Mouse (Mus musculus) heart, postnatal 14 days (tissue): ENCODE results near the gene Pde5a. TPM values are rescaled to one million over a fixed set of nuclear protein-coding genes. Genes with fewer than 3 reads are reported as not detected.

Experiments used
- DNase-seq, 2 experiments: peaks; one replicate each; pipeline ENCODE4 v3.0.0; 2021 to 2022
- intact Hi-C: fragments of 180-260 bp; cut with DNase I; formaldehyde crosslinking; loops from one replicate; pipeline ENCODE4 v1.15.1; 2025
- long read RNA-seq, 2 experiments: library from polyadenylated mRNA; stranded (forward); transcript quantifications; one replicate each; pipeline ENCODE4 v2.0.0; 2021
- total RNA-seq, 2 experiments: library from RNA; stranded (reverse); gene quantifications; 2 replicates each; pipeline ENCODE4 v1.2.3; 2021

Gene Pde5a
- total RNA-seq: 1 to 10 TPM; 6.5 to 9.0 TPM
- long read RNA-seq, experiment 1, partial matches to known transcripts: 1 of 1 reads
- long read RNA-seq, experiment 1, other reads (novel, unspliced or antisense): 0 of 1 reads
- long read RNA-seq, experiment 2, partial matches to known transcripts: 0 of 1 reads
- long read RNA-seq, experiment 2, other reads (novel, unspliced or antisense): 1 of 1 reads

DNA sequence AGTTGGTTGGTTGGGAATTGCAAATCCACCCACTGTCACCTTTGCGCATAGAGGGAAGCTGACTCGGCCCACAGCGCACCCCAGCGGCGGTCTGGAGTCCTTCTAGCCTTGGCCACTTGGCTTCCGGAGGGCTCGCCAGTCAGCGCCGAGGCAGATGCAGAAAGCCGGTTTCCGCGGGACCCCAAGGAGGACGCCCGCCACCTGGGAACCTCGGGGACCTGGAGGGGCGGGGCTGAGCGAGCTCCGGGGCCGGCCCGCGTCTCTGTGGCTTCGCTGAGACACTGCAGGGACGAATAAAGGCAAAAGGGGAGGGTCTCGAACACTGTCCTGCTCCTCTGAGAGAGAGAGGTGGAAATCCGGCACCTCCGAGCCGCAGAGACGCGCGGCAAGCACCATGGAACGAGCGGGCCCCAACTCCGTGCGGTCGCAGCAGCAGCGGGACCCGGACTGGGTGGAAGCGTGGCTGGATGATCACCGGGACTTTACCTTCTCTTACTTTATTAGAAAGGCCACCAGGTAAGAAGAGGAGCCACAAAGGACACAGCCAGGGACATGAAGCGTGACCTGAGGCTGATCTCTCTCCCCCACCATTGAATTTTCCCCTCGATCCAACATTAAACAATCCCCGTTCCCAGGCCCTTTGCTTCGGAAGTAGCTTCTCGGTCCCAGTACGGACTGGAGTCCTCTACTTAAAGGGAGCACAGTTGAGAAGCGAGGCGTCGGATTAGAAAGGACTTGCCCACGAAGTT is at the start of gene Pde5a:
TSS of gene Pde5a (plus strand) at position 96 of the 749 bp plus-strand sequence.
- peak; percentile 83 to 87 for DNase-seq
- intact Hi-C loops: no loop called here

DNA sequence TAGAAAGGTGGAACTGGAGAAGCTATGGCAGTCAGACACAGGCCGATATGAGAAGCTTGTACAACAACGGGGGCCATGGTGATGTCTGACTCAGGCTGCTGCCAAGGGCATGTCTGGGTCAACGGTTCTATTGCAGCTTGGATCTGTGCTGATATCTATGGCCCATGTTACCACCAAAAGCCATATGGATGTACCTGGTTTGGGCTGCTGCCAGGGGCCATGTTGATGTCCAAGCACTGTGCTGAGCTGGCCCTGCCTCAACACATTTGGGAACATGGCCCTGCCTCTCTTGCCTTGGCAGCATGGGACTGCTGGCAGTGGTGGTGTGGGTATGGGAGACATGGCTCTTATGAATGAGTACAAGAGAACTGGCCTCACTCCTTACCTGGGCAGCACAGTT is 47.9 kb upstream of the Pde5a start:
- no peak for DNase-seq
- intact Hi-C loops: no loop called here

DNA sequence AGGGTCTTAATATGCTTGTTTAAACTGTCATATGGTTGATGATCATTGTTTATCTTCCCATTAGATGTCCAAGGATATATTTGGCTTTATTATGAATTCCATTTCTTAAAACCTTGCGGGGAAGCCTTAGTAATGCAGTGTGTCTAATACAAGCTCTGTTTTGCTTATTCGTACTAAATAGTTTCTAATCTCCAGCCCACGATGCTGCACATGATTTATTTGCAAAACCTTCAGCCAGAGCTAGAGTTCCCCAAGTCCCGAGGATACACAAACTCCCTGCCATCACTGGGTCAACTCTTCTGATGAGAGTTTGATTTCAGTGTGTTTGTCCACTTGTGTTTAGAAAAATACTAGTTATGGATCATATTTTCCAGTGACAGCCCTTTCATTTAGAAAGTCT is 46.4 kb upstream of the Pde5a start:
- DNase-seq: no peak
- intact Hi-C loops: no loop called here

DNA sequence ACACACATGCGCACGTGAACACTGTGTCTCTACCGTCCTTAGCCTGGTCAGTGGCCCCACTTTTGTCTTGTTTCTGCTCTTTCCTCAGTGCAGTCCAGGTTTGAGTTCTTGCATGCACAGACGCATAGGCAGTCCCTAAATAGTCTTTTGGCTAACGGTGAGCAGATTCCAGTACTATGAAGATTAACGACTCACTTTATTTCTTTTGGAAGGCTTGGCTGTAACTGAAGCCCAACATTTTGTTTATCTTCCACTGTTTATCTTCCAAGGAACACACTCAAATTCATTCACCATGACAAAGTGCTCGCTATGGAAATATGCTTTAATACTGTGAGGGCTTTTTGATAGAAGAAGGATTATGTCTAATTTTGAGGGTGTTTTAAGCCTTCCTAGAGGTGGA is 43.9 kb upstream of the Pde5a start:
- intact Hi-C loops: no loop called here

DNA sequence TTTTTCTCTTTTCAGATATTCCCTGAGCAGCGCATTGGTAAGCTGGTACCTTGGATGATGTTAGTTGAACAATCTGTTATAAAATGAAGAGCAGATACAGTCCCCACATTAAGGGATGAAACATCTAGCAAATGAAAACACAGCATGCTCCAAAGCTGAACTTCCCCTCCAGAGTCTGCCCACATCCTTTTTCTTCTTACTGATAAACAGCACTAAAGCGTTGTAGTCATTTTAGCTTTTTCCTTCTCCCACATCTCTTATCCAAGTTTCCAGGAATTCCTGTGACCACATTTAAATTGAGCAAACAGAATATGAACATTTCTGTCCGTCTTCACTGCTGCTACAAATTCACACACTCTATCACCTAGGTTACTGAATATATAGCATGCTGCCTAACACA is 35.7 kb upstream of the Pde5a start:
- no peak for DNase-seq
- intact Hi-C loops: no loop called here

More for the DNA sequence above, 43.9 kb upstream of the Pde5a start:
- peak in 1 of 2 experiments; percentile 5 for DNase-seq

DNA sequence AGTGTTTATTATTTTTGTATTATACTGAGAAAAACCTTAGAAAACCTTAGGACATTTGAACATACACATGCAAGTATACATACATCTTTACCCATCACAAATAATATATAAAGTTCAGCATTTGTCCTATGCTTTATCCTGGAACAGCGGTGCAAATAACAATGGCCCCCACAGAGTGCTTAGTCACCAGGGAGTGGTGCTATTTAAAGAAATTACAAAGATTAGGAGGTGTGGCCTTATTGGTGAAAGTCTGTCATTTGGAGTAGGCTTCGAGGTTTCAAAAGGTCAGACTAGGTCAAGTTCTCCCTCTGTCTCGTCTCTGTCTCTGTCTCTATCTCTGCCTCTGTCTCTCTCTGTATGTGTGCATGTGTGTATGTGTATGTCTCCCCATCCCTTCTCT is 32.9 kb upstream of the Pde5a start:
- no peak for DNase-seq
- intact Hi-C loops: no loop called here

DNA sequence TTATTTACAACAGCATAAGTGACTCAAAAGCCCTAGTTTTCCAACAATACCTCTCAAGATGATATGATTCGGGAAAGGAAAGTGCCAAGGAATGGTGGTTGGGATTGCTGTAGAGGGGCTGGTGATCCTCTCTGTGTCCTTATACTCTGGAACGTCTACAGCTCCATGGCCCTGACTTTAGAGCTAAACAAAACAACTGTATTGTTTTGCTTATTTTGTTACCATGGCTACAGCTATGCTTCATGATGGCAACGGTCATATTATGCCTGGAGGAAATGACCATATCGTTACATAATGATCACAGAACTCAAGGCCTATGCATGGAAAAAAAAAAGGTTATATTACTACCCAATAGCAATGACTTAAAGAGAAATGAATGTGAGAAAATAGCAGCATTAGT is 32.1 kb upstream of the Pde5a start:
- intact Hi-C loops: no loop called here
- no peak for DNase-seq

DNA sequence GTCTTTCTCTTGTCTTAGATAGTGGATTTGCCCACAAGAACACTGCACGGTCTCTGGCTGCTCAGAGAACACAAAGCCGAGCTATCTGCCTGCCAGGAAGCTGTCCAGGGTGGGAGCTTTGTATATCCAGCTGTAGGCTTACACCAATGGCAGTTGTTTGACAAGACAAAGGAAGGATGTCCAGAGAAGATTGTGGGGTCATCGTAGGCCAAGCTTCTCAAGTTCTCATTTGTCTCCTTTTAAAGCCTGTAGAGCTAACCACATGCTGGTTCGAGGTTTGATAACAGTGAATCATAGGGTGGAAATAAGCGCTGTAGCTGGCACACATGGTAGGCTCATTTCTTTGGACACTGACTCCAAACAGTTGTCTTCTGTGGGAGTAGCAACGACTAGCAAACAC is 24.5 kb upstream of the Pde5a start:
- peak in 1 of 2 experiments; percentile 10 for DNase-seq
- intact Hi-C loops: no loop called here

DNA sequence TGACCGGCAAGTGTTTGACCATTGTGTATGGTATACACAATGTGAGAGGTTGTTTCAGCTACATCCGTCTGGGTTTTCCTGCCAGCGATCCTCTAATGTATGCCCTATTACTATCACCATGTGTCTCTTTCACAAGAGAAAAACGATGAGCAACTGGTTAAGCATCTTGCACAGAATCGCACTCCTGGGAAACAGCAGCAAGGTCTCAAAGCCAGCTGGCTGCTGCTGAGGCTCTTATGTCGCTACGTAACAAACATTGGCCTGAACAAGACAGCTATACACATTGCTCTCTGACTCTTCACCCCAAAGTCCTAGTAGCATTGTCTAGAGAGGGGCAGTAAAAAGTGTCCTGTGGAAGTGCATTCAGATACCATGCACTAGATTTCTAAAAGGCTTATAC is 23.5 kb upstream of the Pde5a start:
- intact Hi-C loops: no loop called here
- DNase-seq: no peak

DNA sequence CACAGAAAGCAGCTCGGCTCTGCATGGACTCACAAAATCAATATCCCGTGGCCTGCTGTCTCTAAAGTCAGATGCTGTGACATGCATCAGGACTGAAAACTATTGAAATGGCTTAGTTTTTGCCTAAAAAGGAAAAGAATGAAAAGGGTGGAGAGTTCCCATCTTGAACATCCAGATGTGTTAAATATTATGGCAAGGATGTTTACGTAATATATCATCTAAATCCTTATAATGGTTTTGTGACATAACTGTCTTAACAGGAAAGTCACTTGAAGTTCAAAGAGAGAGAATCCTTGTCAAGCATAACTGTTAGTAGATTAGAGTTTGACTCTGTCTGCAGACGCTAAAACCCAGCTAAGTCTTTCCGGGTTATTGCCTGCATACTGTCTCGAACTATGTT is 20.3 kb upstream of the Pde5a start:
- no peak for DNase-seq
- intact Hi-C loops: no loop called here

DNA sequence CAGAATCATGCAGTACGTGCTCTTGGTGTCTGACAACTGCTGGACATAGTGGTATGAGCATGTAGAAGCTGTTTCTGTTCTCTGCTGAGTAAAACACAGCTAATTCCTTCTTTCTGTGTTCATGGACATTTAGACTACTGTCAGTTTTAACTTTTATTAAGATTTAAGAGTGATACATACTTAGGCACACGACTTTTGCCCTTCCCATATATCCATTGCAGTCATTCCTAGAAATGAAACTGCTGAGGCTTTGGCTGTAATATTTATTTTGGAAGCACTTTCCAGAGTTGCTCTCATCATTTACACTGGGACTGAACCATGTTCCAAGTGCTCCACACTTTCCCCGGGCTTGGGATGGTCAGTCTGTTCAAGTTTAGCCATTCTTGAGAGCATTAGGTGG is 18.6 kb upstream of the Pde5a start:
- DNase-seq: no peak

DNA sequence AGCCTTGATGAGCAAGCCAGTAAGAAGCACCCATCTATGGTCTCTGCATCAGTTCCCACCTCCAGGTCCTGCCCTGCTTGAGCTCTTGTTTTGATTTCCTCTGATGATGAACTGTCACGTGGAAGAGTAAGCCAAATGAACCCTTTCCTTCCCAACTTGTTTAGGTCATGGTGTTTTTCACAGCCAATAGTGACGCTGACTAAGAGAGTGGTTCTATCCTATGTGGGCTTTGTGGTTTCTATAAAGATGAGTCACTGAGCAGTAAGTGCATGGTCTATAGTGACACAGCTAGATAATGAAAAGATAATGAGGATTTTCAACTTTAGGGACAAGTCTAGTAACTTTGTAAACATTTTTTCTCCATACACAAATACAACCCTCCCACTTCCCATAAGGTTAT is 10.1 kb upstream of the Pde5a start:
- no peak for DNase-seq
- intact Hi-C loops: no loop called here

More for the DNA sequence above, 18.6 kb upstream of the Pde5a start:
- intact Hi-C loops: no loop called here

DNA sequence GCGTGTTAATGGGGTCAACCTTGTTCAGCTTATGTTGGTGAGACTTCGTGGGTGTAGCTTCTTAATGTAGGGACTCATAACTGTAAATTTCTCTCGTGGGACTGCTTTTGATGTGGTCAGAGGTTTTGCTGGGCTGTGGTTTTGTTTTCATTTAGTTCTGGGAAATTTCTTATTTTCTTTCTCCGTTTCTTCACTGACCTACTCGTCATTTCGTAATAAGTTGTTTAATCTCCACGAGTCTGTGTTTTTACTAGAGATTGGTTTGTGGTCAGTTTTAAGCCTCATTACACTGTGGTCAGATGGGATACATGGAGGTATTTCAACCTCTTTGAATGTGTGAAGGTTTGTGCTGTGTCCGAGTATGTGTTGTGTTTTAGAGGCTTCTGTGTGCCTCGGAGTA is 7.2 kb upstream of the Pde5a start:
- intact Hi-C loops: no loop called here
- DNase-seq: no peak

DNA sequence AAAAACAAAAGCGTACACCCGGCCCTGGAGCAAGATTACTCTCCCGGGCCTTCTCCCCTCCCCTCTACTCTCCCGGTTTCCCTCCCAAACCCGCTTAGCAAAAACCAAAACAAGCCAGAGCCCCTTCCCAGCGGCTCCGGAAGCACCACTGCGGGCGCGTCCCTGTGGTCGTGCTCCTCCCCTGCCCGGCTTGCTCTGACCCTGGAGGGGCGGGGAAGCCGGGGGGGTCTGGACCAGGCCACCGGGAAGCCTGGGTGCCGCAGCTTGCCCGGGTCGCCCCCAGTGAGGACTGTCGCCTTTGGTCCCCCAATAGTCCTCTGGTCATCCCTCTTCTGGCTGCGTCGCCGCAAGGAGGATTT is 833 bp downstream of the Pde5a start:
- peak; percentile 71 to 73 for DNase-seq
- intact Hi-C loops: no loop called here

DNA sequence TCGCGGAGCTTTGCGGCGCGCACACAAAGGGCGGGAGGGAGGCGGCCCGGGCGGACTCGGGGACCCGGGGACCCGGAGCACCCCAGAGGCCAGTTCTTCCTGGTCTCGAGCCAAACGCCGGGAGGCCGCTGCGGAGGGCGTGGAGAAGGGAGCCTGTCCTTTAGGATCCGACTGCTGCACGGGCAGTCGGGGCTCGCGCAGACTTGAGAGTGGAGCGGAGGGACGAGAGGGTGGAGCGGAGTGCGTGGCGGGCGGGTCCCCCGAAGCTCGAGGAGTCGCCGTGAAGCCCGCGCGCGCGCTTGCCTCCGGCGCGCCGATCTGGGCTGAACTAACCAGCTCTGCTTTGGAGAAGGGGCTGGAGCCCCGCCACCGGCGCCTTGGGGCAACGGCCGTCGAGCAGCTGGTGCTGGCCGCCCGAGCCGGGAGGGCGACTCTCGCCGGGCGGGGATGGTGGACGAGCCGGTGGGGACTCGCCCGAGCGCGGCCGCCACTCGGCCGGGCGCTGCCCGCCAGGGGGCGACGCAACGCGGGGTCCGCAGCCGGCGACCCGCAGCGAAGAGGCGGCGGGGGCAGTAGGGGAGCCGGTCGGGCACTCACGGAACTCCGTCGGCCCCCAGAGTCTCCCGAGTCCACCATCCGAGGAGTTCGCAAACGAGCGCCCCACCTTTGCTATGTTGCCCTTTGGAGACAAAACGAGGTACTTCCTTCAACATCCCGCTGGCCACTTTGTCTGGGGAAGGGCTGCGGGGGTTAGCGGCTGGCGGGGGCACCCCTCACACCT is 1.4 kb downstream of the Pde5a start:
- intact Hi-C loops: loop anchor here (1.0 to 5.0 kb wide), 3 partner anchors 55 to 172 kb away; no protein-coding TSS in a partner anchor
- DNase-seq: peak; percentile 85 to 87

DNA sequence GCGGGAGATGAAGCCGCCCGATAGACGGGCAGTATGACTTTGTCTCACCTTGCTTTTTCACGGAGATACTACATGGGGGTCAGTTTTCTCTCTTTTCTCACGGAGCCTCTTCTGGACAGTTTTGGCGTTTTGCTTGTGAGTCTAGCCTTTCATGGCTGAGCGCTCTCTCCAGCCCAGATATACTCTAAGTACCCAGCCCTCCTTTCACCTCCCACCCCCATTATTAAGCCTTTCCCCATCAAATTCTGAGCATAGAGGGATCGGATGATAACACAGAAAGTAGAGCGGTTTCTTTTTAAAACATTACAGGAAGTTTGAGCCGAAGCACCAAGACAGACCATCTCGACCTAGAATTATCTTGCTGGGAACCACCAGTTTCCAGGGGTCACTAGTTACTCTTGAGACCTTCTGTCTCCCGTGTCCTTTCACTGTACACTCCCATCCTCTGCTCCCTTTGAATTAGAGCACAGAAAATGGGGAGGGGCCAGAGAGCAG is 2.0 kb downstream of the Pde5a start:
- peak in 1 of 2 experiments; percentile 4 for DNase-seq
- intact Hi-C loops: loop anchor here (1.0 to 5.0 kb wide), 3 partner anchors 54 to 172 kb away; no protein-coding TSS in a partner anchor

DNA sequence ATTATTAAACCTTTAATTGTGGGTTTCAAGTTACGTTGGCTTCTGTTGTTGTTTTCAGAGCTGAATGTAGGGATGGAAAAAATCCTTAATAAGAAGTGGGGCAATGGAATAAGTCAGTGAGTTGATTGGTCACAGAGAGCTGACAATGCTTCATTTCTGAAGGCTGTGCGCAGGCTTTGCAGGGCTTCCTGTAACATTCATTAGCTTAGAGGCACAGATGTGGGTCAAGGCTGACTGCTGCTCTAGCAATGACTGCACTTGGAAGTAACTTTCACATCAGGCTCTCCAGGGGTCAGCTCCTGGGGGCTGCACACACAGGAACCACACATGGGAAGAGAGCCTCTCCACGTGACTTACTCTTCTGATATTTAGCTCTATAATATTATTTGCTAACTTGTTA is 5.1 kb downstream of the Pde5a start:
- intact Hi-C loops: loop anchor here (5.0 kb wide), 1 partner anchor 168 kb away; no protein-coding TSS in a partner anchor
- DNase-seq: no peak

DNA sequence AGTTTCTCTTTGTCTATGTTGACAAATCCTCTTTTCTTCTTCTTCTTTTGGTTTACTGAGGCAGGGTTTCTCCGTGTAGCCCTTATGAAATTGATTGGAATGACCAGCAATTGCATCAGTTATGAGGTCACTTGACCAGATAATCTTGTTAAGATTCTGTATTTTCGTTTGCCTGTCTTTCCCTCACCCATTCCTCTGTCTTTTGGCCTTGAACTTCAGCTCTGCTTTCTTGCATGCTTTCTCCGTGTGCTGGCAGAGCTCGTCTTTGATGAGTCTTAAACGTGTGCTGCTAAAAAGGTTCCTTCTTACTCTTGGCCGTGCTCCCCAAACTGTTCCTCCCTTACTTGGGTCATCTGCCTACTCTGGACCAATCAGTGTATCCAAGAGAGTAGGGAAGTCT is 5.6 kb downstream of the Pde5a start:
- intact Hi-C loops: loop anchor here (5.0 kb wide), 1 partner anchor 168 kb away; no protein-coding TSS in a partner anchor

DNA sequence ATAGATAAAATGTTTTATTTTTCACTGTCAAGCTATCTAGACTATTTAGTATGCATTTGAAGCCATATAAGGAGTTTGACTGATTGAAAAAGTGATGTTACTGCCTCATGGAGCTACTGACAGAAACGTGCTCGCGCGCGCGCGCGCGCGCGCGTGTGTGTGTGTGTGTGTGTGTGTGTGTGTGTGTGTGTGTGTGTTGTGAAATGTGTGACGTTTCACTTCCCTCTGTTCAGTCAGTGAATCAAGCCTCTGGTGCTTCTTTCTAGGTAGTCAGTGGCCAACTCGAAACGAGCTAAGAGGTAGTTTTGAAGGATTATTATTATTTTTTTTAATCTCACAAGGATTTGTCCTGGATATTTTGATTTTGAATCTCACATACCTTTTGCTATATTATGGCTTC is 10.7 kb downstream of the Pde5a start:
- no peak for DNase-seq
- intact Hi-C loops: no loop called here

More for the DNA sequence above, 5.6 kb downstream of the Pde5a start:
- no peak for DNase-seq

DNA sequence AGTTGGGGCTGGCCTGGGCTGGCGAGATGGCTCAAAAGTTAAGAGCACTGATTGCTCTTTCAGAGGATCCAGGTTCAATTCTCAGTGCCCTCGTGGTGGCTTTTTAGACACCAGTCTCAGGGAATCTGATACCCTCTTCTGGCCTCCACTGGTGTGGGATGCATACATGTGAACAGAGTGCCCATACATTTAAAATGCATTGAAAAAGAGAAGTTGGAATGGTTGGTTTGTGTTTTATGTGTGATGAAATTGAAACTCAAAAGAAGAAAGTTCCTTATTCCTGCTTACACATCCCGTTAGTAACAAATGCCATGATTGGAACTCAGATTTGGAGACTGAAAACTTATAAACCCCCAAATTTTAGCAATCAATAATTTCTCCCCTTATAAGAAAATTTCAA is 15.5 kb downstream of the Pde5a start:
- DNase-seq: no peak
- intact Hi-C loops: no loop called here
